Mouse (Mus musculus): Measurements from ENCODE around the gene Cep164. TPM values are rescaled to one million over a fixed set of nuclear protein-coding genes. Genes with fewer than 3 reads are reported as not detected.

The Cep164 gene
- 10 to 100 TPM; 23.7 to 31.8 TPM for total RNA-seq (2023)

DNA sequence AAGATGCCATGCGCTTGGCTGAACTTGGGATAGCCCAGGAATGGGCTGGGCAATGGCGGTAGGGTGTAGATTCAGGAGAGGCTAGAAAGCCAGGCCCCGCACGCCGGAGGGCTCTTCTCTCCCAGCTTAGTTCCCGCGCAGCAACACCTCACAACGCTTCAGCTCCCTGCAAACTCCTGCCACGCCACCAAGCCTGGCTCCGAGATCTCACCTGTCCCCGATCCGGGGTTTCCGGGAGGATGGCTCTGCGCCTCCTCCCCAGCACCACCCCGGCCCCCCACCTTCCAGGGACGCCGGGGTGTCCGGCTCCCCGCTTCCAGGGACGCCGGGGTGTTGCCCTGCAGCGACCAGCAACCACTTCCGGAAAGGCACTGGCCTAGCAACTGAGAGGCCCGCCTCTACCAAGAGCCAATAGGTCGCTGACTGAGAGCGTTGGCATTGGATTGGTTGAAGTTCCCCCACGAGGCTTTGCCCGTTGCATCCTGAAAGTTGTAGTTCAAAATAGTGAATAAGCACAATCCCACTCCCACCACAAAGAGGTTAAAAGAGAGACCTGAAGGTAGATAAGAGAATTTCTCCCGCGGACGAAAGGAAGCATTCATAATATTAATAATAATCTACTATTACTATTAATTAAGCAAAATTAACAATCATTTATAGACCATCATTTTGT is at the start of gene Cep164:
TSS of gene Cep164 (minus strand) at position 401 of the 673 bp plus-strand sequence.

DNA sequence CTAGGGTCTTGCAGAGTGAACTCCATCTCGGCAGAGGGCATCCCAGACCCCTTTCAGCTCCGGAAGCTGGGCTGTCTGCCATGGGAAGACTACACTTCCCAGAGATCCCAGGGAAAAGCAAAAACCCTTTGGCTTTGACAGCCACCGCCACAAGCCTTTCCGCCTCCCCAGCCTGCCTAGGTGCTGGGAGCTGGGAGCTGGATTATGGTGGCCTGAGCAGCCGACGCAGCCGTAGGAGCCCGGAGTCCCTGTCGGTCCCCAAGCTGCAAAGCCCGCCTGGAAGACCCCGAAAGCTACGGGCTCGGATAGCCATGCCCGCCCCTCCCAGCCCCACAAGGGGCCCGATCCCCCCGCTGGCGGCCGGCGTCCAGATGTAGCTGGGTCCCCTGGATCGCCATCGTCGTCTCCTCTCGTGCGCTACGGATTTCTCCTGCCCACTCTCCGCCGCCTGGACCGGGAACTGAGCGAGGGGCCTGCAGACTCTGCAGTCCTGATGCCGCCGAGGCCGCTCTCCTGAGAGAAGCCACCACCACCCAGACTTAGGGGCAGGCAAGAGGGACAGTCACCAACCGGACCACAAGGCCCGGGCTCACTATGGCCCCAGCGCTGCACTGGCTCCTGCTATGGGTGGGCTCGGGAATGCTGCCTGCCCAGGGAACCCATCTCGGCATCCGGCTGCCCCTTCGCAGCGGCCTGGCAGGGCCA is 10.1 kb upstream of the Cep164 start, which contains the start of gene Bace1:
TSS of gene Bace1 (plus strand) at position 147 of the 705 bp plus-strand sequence.

Other genes with a start within 250 kb of the Cep164 start
- not detected for gene Bace1, start 9.9 kb upstream of the Cep164 start, total RNA-seq (2023)
- 10 to 100 TPM; 61.6 to 81.7 TPM for gene Pcsk7, start 77.8 kb upstream of the Cep164 start, total RNA-seq (2023)
- 10 to 100 TPM; 41.4 to 46.3 TPM for gene Rnf214, start 78.2 kb upstream of the Cep164 start, total RNA-seq (2023)
- 1 to 10 TPM in 1 of 2 experiments, under 1 TPM in 1; 0.59 to 2.5 TPM for gene Tagln, start 107.4 kb upstream of the Cep164 start, total RNA-seq (2023)
- gene Sidt2, start 126.6 kb upstream of the Cep164 start, total RNA-seq (2023), result 100 to 1,000 TPM; 224 to 263 TPM
- 10 to 100 TPM; 68.6 to 69.4 TPM for gene Pafah1b2, start 184.0 kb upstream of the Cep164 start, total RNA-seq (2023)
- gene Sik3, start 184.1 kb upstream of the Cep164 start, total RNA-seq (2023), result 10 to 100 TPM; 54.3 to 59.1 TPM

Measured in B cell, adult 67 days (primary cell).